Mouse (Mus musculus) lung, adult 2 months (tissue): ENCODE data around the gene Igsf23.

Experiments
- CTCF ChIP-seq: fragments of 200-500 bp; IDR thresholded peaks from 2 replicates; pipeline ENCODE4 v1.5.1; 2011; ENCODE audit warnings: mild to moderate bottlenecking, low read length, control low read depth; ENCODE audit not compliant: insufficient read depth
- POLR2A ChIP-seq: fragments of 200-500 bp; IDR thresholded peaks from 2 replicates; pipeline ENCODE4 v1.6.1; 2011; ENCODE audit warnings: low read depth, mild to moderate bottlenecking, control low read depth, low read length, borderline replicate concordance; ENCODE audit errors: extremely low read depth

DNA sequence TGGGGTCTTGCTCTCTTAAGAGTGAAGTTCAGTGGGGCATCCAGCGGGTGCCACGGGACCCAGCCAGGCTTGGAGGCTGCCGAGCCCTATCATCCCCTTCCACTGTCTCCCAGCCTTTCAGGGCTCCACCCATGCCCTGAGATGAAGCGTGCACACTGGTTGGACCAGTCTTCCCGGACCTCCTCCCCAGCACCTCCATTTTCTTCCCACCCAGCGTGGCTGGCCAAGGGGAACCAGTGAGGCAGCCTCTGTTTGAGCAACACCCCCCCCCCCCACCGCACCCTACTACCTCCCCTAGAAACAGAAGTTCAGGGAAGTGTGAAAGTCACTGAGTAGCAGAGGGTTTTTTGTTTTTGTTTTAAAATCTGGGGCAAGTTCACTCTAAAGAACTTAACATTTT, 62.7 kb downstream of the Igsf23 start, which contains the start of gene Ceacam19:
- no peak for TF ChIP-seq POLR2A
- no peak for TF ChIP-seq CTCF
